Mouse (Mus musculus) spleen, adult 18-20 months (tissue): Measurements from ENCODE around the gene Map7d2.
"Not testable (repeated sequence)": the region's sequence is repeated elsewhere in the genome, so short reads cannot be mapped to it uniquely, and the experiment has no call there.

Source experiments
- DNase-seq, 2 experiments: peaks; one replicate each; pipeline ENCODE4 v3.0.0; 2022; ENCODE audit warnings: mixed read lengths in 2 of 2

Map7d2 gene

GRCm38 (mm10) chrX:159414130-159414828 is at the start of gene Map7d2:
TSS of gene Map7d2 (plus strand) at chrX:159414572.
- peak in 1 of 2 experiments; percentile 1 for DNase-seq

GRCm38 (mm10) chrX:159371831-159372752 is 42.3 kb upstream of the Map7d2 start, which contains the start of gene Eif1ax:
TSS of gene Eif1ax (plus strand) at chrX:159372178.
- DNase-seq, result peak; percentile 56 to 60

- DNase-seq, result no peak
Measured at GRCm38 (mm10) chrX:159372753-159373144, 41.6 kb upstream of the Map7d2 start.

- DNase-seq, result no peak
Measured at GRCm38 (mm10) chrX:159387105-159387504, 27.3 kb upstream of the Map7d2 start.

- DNase-seq, result no peak
Measured at GRCm38 (mm10) chrX:159388953-159389352, 25.4 kb upstream of the Map7d2 start.

GRCm38 (mm10) chrX:159390347-159390962 is 23.9 kb upstream of the Map7d2 start:
- no peak for DNase-seq

GRCm38 (mm10) chrX:159391239-159391638 is 23.1 kb upstream of the Map7d2 start:
- DNase-seq, result no peak

- DNase-seq, result peak in 1 of 2 experiments; percentile 6
Measured at GRCm38 (mm10) chrX:159409253-159409652, 5.1 kb upstream of the Map7d2 start.

GRCm38 (mm10) chrX:159414829-159415673 is 679 bp downstream of the Map7d2 start:
- peak in 1 of 2 experiments; percentile 1 for DNase-seq

GRCm38 (mm10) chrX:159430507-159430906 is 16.1 kb downstream of the Map7d2 start:
- not testable (repeated sequence) for DNase-seq

GRCm38 (mm10) chrX:159442128-159442527 is 27.8 kb downstream of the Map7d2 start:
- DNase-seq, result peak in 1 of 2 experiments; percentile 5

- no peak for DNase-seq
Measured at GRCm38 (mm10) chrX:159447133-159447532, 32.8 kb downstream of the Map7d2 start.

- no peak for DNase-seq
Measured at GRCm38 (mm10) chrX:159459006-159459654, 44.8 kb downstream of the Map7d2 start.

- no peak for DNase-seq
Measured at GRCm38 (mm10) chrX:159474799-159475198, 60.4 kb downstream of the Map7d2 start.

GRCm38 (mm10) chrX:159478243-159478940 is 64.0 kb downstream of the Map7d2 start:
- DNase-seq, result not testable (repeated sequence)

- DNase-seq, result no peak
Measured at GRCm38 (mm10) chrX:159484247-159484646, 69.9 kb downstream of the Map7d2 start.

GRCm38 (mm10) chrX:159503181-159503580 is 88.8 kb downstream of the Map7d2 start:
- DNase-seq, result no peak

- no peak for DNase-seq
Measured at GRCm38 (mm10) chrX:159508331-159509036, 94.1 kb downstream of the Map7d2 start.

- no peak for DNase-seq
Measured at GRCm38 (mm10) chrX:159509042-159509441, 94.7 kb downstream of the Map7d2 start.
